Mouse (Mus musculus) lung, postnatal 0 days (tissue): Measurements from ENCODE around the gene Ccl2.

Experiments used
- CTCF ChIP-seq: IDR thresholded peaks from 2 replicates; pipeline ENCODE4 v1.5.1; 2016; ENCODE audit warnings: antibody characterized with exemption, mild to moderate bottlenecking
- EP300 ChIP-seq: IDR thresholded peaks from 2 replicates; pipeline ENCODE4 v1.6.1; 2016; ENCODE audit warnings: antibody characterized with exemption, mild to moderate bottlenecking, control low read depth

GRCm38 (mm10) chr11:82041671-82042080 lies 6.3 kb downstream of the Ccl2 start:
- TF ChIP-seq CTCF = no peak
- TF ChIP-seq EP300 = no peak
